Mouse (Mus musculus) 3134 (cell line): ENCODE results near the gene Slc3a1.

Source experiments
- DNase-seq: peaks from one replicate; pipeline ENCODE4 v3.0.0-alpha.2; 2011; ENCODE audit warnings: low spot score; ENCODE audit not compliant: insufficient read length; ENCODE audit errors: extremely low read depth

The Slc3a1 gene

DNA sequence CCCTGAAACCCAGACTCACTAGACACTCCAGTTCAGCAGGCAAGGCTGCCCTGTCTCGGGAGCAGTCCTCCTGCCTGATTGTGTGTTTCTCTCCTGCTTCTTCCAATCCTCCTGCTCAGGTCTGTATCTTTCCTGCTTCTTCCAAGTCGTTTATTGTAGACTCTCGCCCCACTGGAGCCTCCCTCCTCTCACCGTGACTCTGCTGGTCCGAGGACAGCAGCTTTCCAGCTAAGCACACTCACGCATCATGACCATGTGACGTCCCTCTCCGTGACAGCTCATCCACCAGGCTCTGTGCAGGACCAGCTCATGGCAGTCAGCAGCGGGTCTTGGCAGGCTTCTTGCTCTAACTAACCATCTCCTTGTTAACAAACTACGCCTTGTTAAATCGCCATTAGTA lies 5.9 kb downstream of the Slc3a1 start:
- no peak for DNase-seq

DNA sequence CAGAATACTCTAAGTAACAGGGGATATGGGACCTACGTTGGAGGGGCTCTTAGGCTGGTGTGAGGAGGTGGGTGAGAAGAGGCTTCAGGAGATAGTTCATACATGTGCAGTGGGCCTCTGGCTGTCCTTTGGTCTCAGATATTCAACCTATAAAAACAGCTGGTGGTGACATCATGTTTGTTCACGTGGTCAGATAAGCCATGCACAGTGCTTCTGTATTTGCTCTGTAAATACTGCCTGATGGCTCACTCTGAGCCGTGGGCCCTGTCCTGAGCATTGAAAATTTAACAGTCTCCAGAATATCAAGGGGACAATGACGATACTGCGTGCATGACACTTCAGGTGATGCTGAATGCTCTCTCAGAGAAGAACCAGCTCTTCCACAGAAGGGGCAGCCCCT lies 9.7 kb downstream of the Slc3a1 start:
- no peak for DNase-seq

DNA sequence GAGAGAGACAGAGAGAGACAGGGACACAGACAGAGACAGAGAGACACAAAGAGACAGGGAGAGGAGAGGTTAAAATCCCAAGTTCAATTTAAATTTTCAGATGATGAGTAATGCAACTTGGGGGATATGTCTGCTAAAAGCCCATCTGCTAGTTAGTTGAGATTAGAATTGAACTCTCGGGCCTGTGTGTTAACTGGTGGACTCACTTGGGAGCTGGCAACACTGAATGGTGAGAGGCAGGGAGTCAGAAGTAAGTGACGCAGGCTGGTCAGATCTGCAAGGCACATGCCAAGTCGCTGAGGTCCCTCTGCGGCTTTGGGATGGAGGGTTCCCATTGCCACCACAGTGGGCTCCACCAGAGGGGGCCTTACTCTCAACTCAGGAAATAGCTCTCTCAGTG lies 10.1 kb downstream of the Slc3a1 start:
- no peak for DNase-seq

DNA sequence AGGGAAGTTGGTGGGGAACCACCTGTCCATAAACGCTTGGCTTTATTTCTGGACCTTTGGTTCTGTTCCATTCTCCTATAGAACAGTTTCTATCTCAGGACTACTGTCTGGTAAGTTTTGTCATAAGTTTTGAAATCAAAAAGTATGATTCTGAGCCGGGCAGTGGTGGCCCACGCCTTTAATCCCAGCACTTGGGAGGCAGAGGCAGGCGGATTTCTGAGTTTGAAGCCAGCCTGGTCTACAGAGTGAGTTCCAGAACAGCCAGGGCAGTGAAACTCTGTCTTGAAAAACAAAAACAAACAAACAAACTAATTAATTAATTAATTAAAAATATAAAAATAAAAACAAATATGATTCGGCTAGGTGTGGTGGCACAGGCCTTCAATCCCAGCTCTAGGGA lies 10.6 kb downstream of the Slc3a1 start:
- no peak for DNase-seq

DNA sequence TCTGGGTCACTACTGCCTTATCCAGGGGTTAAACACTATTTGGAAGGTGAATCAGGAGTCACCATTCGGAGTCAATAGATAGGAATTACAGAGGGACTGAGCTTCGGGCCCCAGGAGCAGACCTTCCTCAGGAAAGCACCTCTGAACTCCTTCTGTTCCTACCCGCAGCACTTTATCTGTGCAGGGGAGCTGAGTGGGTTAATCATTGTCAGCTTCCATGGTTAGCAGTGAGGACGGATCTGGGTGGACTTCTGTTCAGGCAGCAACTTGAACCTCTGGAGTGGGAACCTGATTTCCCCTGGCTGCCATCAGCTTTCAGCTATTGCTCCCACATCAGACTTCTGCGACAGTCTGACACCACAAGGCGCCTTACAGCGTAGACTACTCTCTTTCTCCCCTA lies 12.7 kb downstream of the Slc3a1 start:
- no peak for DNase-seq

DNA sequence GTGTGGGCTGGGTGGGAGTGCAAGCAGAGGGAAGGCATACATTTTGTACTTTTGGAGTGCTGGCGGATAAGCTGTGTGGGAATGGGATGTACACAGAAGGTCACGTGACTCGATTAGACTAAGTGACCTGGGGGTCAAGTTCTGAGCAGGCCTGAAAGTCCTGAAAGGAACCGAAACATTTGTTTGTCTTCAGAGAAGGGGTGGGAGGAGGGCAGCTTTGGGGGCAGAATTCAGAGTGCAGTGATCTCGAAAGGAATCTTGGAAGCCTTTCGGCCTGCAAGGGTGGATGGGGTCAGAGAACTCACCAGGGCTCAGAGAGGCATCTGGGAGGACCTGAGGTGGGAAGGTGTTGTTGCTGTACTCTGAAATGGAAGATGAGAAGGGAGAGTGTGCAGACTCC lies 14.2 kb downstream of the Slc3a1 start:
- no peak for DNase-seq

DNA sequence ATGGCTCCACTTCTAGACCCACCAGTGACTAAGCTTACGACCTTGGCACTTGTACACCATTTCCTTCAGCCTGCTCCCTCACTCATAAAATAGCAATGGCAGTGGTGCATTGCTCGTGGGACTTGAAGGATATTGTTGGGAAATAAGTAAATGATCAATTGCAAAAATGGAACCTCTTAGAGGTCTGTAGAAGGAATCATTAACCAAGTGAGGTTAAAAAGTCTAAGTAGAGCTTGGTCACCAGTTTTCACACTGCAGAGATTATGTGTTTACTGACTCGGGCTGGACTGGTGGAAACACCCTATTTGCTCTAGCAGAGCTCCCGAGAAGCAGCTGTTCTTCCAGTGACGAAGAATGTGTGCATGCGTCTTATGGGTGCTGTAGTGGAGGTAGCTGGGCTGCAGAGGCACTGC lies 15.2 kb downstream of the Slc3a1 start:
- DNase-seq = no peak

DNA sequence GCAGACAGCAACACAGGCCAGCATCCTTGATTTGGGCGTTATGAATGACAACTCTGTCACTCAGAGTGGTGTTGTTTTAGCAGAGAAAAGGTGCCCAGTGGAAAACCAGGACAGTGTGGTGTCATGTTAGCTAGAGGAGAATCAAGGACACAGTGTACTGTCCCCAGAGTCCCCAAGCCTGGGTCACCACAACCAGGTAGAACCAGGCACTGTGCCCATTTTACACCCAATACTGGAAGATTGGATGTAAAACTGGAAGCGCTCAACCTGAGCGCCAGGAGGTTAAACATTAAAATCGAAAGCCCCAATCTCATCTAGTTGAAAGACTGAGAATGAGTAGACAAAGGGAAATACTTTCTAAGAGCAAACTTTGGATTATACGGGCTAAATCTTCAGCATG lies 16.3 kb downstream of the Slc3a1 start:
- no peak for DNase-seq

DNA sequence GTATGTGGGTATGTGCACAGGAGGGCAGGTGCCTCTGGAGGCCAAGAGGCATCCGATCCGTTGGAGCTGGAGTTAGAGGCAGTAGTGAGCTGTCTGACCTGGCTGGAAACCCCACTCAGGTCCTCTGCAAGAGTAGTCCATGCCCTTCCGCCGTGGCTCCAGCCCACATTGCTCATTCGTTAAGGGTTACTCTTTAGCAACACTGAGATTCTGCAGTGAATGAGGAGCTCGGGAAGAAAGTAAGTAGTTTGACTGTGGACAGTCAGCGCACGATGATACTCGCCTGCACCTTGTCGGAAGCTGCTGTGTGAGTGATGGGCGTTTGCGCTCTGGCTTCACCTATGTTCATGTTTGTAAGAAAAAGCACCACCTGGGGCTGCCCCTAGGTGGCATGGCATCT lies 17.0 kb downstream of the Slc3a1 start:
- no peak for DNase-seq

DNA sequence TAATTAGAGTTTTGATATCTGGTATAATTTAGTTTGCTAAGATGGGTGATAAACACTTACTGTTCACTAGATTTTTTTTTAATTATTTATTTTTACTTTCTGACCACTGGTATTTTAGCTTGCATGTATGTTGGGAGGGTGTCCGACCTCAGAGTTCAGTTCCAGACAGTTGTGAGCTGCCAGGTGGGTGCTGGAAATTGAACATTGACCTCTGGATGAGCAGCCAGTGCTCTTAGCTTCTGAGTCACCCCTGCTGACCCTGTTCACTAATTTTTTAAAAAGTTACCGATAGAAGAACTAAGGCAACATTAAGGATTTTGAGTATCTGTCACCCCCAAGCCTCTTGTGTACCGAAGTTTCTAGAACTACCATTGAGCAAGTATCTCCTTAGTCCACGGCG lies 20.2 kb downstream of the Slc3a1 start:
- no peak for DNase-seq

DNA sequence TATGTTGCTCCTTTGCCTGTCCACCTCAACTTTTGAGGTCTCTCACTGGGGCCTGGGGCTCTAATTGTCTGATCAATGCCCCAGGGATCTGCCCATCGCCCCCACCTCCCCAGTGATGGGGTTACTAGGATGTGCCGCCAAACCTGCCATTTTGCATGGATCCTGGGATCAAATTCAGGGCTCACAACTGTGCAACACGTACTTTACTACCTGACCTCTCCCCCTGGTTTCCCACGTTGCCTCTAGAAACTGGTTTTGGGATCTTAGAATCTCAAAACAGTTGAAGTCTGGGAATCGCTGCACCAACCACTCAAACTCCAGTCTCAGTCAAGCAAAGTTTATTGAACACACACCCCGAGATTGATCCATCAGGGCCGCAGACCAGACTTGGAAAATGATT lies 30.1 kb downstream of the Slc3a1 start:
- no peak for DNase-seq

DNA sequence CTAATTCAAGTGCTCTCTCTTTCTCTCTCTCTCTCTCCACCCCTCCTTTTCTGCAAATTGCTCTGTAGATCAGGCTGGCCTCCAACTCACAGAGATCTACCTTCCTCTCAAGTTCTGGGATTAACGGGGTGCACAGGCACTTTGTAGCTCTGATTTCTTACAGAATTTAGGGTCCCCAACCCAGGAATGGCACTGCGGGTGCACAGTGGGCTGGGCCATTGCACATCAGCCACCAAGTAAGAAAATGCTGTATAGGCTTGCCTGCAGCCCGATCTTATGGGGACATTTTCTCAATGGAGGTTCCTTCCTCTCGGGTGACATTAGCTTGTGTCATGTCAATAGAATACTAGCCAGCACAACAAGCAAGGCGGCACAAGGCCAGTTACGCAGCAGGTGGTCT lies 31.0 kb downstream of the Slc3a1 start:
- no peak for DNase-seq

DNA sequence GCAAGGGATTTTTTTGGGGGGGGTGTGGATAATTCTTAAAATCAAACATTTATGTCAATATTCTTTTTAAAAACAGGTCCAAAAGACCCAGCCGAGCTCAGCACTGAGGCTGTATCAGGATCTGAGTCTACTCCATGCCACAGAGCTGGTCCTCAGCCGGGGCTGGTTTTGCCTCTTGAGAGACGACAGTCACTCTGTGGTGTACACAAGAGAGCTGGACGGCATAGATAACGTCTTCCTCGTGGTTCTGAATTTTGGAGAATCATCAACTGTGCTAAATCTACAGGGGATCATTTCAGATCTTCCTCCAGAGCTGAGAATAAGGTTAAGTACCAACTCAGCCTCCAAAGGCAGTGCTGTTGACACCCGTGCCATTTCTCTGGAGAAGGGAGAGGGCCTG lies 35.4 kb downstream of the Slc3a1 start:
- DNase-seq = no peak

DNA sequence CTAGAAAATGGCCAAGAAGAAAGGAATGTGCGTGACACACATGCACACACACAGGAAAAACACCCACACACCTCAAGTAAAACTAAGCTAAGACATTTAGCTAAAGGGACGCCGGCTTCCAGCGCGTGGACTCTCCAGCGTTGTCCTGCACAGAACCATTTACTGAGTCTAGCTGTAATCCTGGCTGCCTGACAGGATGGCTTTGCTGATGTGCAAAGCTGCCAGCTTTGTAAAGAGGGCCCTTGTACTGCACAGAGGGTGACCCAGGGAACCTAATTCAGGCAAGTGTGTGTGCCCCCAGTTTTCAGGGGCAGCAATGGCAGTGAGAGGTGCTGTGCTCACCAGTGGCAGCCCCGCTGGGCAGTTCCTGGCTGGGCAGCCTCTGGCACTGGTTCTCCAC lies 39.2 kb downstream of the Slc3a1 start:
- DNase-seq = no peak

DNA sequence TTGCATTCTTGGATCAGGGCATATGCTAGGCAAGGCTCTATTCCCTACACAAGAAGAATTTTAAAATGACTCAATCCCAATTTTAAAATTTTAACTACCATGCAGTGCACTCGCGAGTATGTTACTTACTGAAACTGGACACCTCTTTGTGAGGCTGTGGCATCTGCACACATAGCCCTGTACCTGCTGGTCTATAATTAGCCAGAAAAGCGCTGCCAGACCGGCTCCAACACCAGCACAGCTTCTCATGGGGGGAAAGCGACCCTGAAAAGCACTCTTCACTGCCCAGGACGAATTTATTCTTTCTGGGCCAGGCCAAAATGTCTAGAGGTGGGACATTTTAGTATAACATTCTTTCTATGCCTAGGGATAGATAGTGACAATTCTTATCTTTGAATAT lies 42.5 kb downstream of the Slc3a1 start:
- DNase-seq = no peak

DNA sequence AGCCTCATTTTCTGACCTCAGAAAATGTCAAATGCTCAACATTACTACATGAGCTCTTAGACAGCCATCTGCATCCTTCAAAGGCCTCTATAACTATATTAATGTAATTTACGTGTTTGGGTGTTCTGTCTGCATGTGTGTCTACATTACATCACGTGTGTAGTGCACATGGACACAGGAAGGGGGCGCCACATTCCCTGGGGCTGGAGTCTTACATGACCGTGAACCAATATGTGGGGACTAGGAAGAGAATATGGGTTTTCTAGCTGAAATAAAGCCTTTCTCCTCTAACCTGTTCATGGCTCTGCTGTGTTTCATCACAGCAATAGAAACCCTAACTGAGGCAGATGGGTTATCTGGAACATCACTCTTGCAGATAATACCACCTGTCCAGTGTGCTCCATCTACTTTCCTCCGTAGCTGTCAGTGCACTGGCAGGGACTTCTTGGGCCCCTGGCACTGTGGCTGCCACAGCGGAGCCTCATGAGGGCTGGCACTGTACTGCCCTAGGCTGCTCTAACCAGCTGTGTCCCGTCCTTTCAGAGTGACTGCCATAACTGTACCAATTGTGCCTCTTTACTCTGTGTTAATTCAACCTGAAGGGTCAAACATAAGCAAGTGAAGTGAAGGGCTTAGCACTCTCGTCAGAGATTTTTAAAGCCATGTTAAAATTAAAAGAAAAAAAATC lies 43.1 kb downstream of the Slc3a1 start:
- DNase-seq = no peak

DNA sequence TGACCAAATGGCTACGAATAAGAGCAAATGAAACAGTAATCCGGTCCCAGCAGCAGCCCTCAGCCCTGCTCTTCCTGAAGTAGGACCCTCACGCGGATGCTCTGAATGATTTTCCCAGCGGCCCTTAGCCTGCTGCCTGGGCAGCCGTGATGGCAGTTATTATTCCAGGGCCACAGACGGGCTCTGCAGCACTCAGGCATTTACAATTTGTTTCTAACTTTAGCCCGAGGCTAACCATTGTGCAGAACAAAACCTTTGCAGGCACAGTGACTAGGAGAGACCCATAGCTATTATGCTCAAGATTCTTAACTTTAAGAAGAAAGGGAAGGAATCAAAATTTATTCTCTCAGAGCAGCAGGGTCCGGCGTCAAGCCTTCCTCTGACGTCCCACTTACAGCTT lies 44.2 kb downstream of the Slc3a1 start:
- DNase-seq = no peak

DNA sequence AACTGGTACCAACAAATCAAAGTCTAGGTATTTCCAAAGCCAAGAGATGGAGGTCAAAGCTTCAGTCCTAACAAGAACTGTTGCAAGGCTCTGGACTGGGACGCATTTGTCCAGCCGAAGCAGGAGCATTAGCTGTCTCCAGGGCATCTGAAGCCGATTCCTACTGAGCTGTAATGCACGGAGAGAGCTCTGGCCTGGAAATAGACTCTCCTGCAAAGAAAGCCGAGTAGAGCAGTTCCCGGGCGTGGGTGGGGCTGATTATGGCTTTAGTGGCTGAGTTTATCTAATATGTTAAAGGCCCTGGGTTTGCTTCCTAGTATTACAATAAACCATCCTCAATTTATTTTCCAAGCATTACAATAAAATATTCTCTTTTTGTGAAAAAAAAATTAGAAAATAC lies 45.0 kb downstream of the Slc3a1 start:
- DNase-seq = no peak

DNA sequence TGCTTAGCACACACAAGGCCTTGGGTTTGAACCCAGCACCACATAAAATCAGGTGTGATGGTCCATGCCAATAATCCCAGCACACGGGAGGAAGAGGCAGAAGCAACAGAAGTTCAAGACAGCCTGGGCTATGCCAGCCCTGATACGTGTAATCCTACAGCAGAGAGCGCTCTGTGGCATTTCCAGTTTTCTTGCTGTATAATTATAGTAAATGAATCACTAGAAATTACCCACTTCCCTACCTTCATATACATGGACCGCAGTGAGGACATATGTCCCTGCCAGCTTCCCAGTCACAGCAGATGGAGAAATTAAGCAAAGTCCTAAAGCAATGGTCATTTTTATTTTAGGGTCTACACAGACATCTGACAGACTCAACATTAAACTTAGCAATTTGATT lies 45.9 kb downstream of the Slc3a1 start:
- no peak for DNase-seq

DNA sequence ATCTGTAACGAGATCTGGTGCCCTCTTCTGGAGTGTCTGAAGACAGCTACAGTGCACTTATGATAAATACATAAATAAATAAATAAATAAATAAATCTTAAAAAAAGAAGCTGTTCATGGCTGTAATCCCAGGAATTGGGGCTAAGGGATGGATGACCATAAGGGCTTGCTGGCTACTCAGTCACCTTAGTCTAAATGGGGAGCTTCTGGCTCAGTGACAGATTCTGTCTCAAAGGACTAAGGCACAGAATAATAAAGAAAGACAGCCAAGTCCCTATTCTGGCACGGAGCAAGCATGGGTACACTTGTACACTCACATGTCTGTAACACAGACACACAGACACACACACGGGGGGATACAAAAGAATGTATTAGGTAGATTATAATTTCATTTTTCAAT lies 51.1 kb downstream of the Slc3a1 start:
- no peak for DNase-seq

DNA sequence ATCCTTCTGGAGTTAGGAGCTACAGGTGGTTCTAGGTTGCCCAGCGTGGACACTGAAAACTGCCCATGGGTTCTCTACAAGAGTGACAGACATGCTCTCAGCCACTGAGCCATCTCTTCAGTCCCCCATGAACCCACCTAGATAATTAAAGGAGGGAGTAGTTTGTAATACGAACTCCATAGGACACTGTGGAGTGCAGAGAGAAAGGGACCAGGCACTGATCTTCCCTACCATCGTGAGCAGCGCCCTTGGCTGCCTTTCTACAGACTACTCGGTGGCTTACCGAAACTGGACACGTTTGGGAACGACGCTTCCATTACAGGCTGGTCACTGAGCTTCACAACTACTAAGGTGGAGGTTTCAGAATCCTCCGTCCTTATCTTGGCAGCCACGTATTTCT lies 52.6 kb downstream of the Slc3a1 start:
- no peak for DNase-seq

DNA sequence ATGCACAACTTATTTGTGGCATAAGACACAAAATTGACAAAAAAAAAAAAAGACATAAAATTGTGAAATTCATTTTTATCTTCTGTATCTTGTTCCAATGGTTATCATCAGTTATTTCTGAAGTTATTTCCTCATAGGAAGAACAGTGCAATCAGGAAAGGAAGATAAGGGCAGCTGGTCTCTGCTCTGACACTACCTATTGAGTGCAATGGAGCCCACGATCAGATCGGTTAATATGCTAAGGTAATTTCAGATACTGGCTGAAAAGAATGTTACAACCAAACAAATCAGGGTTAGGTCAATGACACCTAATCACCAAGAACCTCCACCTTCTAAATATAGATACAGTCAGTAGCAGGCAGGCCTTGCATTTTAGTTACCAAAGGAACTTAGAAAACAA lies 57.2 kb downstream of the Slc3a1 start:
- DNase-seq = no peak

DNA sequence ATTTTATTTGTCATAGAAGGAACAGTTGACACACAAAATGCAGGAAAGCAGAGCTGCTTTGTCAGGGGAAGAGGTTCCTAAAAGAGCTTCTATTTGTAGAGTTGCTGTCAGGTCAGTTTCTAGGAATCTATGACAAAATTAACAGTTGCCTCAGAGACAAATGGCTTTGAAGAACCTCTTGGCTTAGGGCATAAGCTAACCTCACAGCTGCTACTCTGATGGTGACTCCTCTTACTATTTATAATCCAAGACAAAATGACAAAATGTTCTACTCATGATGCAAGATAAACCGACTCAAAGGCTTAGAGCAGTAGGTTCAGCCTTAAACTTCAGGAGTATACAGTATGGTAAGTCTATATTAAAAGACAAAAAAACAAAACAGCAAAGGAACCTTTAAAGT lies 58.3 kb downstream of the Slc3a1 start:
- DNase-seq = no peak
